Mouse (Mus musculus): ENCODE results near the gene Wdhd1. TPM values are rescaled to one million over a fixed set of nuclear protein-coding genes. Genes with fewer than 3 reads are reported as not detected.

The Wdhd1 gene
- total RNA-seq, 2 experiments from 2014 or later, result 69.4 to 105 TPM

GRCm38 (mm10) chr14:47224476-47225325 is 52.0 kb downstream of the Wdhd1 start:
- ATAC-seq (replicated peaks; ENCODE audit: poor library complexity, severe bottlenecking), result no peak

DNA sequence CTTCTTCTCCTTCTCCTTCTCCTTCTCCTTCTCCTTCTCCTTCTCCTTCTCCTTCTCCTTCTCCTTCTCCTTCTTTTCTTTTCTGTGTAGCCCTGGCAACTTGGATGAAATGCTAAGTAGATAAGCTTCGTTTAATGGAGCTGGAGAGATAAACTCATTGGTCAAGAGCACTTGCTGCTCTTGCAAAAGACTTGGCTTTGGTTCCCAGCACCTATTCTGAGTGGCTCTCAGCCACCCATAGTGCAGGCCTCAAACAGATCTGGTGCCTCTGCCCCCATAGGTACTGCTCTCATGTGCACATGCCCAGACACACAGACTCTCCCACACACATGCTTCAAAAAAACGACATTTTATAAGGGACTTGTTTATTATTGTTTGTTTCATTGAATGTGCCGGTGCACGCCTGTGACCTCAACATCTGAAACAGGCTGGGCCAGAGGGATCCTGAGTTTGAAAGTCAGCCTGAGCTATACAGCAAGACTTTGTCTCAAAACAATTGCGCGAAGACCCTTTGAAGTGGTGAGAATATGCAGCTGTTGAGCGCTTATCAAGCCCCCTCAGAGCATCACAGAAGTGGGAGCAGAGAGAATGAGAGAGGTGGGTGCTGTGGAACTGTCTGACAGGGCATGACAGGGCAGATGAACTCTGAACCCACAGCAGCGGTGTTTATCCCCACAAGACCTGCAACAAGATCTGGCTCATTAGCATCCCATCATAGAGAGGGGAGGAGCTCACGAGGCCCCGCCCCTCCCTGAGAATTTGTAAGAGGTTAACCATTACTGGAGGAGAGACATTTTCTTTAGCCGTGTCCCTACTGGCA is 53.8 kb downstream of the Wdhd1 start:
- no peak for ATAC-seq (replicated peaks; ENCODE audit: poor library complexity, severe bottlenecking)

DNA sequence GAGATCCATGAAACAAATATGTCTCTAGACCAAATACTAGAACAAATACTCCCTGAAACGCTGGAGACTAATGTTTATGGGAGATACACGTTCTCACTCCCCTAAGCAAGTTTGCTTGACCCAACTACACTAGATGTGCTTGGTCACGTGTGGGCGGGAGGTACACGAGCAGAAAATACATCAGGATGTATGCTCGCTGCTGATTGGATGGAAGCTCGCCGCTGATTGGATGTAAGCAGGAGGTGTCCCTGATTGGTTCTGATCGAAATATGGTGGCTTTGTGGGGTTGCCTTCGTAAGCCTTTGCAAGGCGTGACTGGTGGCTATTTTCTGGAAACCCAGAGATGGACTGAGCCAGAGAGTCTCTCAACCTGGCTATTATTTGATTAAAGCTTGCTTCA is 55.1 kb downstream of the Wdhd1 start:
- ATAC-seq (replicated peaks; ENCODE audit: poor library complexity, severe bottlenecking), result no peak

DNA sequence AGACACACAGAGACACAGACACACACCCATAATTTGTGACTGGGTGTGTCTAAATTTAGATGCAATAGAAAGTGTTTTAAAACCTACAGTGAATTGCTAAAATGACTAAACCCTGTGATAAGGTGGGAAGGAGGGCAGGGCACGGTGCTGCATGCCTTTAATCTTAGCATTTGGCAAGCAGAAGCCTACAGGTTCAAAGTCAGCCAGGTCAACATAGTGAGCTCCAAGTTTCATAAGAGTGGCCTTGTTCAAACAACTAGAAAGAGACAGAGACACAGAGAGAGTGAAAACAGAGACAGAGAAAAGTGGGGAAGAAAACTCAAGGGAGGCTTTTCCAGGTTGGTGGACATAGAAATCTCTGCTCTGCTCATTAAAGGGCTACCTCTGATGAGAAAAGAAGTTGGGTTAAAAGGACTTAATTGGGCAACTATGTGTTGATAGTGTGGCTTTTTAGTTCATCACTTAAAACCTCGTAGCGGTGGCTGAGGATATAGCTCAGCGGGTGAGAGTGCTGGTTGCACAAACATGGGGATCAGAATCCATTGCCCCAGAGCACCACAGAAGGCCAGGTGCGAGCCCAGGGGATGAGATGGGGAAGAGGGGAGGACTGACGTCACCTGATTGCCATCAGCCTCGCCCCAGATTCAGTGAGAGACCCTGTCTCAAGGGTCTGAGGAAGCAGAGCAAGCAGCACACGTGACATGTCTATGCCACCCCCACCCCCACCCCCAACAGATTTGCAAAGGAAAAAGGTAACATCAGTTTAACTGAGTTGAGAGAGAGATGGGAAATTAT is 56.2 kb downstream of the Wdhd1 start:
- no peak for ATAC-seq (replicated peaks; ENCODE audit: poor library complexity, severe bottlenecking)

DNA sequence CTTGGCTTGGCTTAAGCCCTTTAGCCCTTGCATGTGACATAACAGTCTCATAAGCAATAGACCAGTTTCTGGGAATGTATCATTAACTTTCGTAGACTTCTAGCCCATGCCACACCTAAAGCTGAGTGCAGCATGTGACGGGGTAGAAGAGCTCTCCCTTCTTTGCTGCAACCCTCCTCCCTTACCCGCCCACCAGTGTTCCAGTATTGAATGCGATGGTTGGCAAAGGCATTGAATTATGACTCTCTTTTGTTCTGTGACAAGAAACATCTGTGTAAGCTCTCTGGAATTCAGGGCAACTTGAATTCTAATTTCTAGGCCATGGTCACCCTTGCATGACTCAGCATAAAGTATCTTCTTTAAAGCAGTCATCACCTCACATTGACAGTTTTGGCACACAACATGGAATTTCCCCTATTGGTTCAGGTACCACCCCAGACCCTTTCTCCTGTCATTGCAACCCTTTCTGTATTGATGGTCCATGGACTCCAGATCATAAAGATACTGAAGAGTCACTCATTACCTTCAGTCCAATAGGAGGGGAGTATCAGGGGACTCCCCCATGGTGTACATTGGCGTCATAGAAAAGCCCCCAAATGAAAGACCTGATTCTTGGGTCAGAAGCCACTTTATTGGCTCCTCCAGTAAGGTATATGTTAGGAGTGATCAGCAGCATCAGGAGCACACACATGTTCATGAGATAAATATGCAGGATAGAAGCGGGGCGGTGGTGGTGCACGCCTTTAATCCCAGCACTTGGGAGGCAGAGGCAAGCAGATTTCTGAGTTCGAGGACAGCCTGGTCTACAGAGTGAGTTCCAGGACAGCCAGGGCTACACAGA is 57.7 kb downstream of the Wdhd1 start:
- no peak for ATAC-seq (replicated peaks; ENCODE audit: poor library complexity, severe bottlenecking)

GRCm38 (mm10) chr14:47216541-47216940 is 60.1 kb downstream of the Wdhd1 start:
- ATAC-seq (replicated peaks; ENCODE audit: poor library complexity, severe bottlenecking), result no peak

GRCm38 (mm10) chr14:47214367-47214766 is 62.3 kb downstream of the Wdhd1 start:
- ATAC-seq (replicated peaks; ENCODE audit: poor library complexity, severe bottlenecking), result 0 out of 2 replicates have a peak, but pooled peaks have one; percentile 25

DNA sequence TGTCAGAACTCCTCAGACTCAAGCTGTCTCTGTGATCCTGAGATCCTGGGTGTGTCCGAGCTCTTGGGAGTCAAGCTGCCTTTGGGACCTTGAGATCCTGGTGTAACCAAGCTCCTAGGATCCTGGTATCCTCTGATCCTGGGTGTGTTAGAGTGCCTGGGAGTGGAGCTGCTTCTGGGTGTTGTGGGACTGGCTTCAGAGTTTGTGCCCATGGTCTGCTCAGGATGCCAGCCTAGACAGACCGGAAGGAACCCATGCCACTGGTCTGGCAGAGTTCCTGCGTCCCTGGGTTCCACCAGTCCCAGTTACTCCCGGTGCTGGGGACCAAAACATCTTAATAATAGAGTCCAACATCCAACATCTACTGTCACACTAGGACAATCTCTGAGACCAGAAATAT is 63.4 kb downstream of the Wdhd1 start:
- ATAC-seq (replicated peaks; ENCODE audit: poor library complexity, severe bottlenecking), result no peak

DNA sequence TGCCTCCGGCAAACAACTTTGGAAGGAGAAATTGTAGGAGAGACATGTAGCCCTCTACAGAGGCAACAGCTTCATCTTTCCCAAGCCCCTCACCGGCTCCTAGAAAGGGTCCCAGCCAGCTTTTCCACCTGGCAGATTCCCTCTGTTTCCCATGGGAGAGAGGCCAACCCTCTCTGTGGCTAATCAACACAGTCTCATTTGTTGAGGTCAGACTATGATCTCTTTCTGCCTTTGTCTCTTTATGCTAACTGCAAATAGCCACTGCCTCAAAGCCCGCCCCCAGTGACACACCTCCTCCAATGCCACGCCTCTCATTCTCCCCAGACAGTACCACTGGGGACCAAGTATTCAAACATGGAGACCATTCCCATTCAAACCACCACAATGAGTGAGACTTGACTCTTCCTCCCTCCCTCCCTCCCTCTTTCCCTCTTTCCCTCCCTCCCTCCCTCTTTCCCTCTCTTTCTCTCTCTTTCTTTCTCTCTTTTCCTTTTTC is 66.9 kb downstream of the Wdhd1 start:
- ATAC-seq (replicated peaks; ENCODE audit: poor library complexity, severe bottlenecking), result no peak

DNA sequence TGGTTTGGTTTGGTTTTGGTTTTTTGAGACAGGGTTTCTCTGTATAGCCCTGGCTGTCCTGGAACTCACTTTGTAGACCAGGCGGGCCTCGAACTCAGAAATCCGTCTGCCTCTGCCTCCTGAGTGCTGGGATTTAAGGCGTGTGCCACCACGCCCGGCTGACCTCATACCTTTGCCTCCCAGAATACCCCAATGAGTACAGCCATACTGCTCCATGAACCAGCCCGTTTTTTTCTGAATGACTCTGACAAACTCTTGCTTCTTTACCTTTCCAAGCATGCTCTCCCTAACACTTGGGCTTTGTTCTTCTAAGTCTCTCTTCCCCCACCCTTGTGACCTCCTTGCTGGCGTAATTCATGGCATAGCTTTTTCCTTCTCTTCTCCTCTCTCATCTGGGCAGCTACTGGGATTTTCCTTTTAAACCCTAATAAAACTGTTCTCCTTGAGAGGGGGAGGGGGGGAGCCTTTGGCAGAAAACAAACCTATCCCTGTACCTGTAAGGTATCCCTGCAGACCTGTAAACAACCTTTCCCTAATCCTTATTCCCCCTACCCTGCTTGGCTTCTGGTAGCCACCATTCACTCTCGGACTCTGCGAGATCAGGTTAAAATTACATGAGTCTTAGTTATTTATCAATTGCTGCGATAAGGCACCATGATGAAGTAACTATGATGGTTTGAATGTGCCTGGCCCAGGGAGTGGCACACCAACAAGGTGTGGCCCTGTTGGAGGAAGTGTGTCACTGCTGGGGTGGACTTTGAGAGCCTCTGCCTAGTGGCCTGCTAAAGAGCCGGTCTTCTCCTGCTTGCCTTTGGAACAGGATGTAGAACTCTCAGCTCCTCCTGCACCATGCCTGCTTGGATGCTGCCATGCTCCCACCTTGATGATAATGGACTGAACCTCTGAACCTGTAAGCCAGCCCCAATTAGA is 67.8 kb downstream of the Wdhd1 start:
- no peak for ATAC-seq (replicated peaks; ENCODE audit: poor library complexity, severe bottlenecking)

DNA sequence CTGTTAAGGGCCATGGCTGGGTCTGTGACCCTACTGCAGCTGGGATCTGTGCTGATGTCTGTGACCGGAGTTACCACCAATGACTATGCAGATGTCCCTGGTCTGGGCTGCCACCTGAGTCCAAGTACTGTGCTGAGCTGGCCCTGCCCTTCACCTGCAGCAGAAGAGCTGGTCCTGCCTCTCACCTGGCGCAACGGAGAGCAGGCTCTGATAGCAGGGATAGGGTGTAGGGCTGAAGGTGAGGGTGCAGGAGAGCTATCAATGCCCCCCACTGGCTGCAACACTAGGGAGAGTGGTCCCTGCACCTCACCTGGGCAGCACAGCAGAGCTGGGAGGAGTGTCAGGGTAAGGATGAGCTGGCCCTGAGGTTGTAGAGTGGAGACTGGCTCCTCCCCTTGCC is 70.1 kb downstream of the Wdhd1 start:
- no peak for ATAC-seq (replicated peaks; ENCODE audit: poor library complexity, severe bottlenecking)

- 0 out of 2 replicates have a peak, but pooled peaks have one; percentile 42 for ATAC-seq (replicated peaks; ENCODE audit: poor library complexity, severe bottlenecking)
Measured at GRCm38 (mm10) chr14:47205270-47205972, 71.2 kb downstream of the Wdhd1 start.

- ATAC-seq (replicated peaks; ENCODE audit: poor library complexity, severe bottlenecking), result no peak
Measured at GRCm38 (mm10) chr14:47197340-47197739, 79.3 kb downstream of the Wdhd1 start.

GRCm38 (mm10) chr14:47196711-47197110 is 79.9 kb downstream of the Wdhd1 start:
- ATAC-seq (replicated peaks; ENCODE audit: poor library complexity, severe bottlenecking), result no peak

DNA sequence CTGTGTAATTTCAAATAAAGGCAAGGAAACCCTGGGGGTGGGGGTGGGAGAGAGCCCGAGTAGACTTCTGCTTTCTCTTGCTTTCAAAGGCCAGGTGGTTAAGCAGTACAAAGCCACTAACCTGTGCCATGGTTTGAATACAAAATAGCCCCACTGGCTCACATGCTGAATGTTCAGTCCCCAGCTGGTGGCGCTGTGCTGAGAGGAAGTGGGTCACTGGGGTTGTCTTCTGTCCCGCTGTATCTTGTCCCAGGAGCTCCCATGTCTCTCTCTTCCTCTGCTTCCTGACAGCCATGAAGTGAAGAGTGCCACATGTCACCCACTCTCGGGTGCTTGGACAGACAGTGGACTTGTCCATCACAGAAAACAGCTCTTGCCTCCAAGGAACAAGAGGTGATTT is 82.6 kb downstream of the Wdhd1 start:
- peak; percentile 52 for ATAC-seq (replicated peaks; ENCODE audit: poor library complexity, severe bottlenecking)

GRCm38 (mm10) chr14:47193506-47193905 is 83.2 kb downstream of the Wdhd1 start:
- ATAC-seq (replicated peaks; ENCODE audit: poor library complexity, severe bottlenecking), result no peak

DNA sequence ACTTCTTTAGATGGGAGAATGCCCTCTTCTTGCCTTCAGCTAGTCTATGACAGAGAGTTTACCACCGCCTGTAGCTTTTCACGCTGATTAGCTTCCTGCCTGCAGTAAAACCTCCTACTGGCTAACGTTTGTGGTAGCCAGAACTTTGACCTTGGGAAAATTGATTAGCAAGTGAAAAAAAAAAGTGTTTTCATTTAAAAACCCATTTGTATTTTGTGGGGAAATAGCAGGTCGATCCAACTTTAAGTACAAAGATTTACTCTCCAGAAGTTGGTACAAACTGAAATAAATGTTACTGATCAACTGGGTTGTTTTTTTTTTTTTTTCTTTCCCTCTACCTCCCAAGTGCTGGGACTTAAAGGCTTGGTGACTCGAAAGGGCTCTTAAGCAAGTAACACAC is 84.8 kb downstream of the Wdhd1 start:
- no peak for ATAC-seq (replicated peaks; ENCODE audit: poor library complexity, severe bottlenecking)
